Mouse (Mus musculus) bone marrow, adult 2 months (tissue): ENCODE data around the gene Krt24.

Source experiments
- CTCF ChIP-seq: fragments of 200-500 bp; IDR thresholded peaks from 2 replicates; pipeline ENCODE4 v1.5.1; 2011; ENCODE audit warnings: low read length, control low read depth; ENCODE audit not compliant: control insufficient read depth, insufficient read depth
- POLR2A ChIP-seq: fragments of 200-500 bp; IDR thresholded peaks from 2 replicates; pipeline ENCODE4 v1.6.1; 2011; ENCODE audit warnings: low read depth, mild to moderate bottlenecking, control low read depth, low read length, borderline replicate concordance; ENCODE audit not compliant: control insufficient read depth

- no peak for TF ChIP-seq CTCF
- TF ChIP-seq POLR2A: no peak
These were observed 19.8 kb downstream of the Krt24 start for GRCm38 (mm10) chr11:99265220-99265619.
